In the genomic region with DNA sequence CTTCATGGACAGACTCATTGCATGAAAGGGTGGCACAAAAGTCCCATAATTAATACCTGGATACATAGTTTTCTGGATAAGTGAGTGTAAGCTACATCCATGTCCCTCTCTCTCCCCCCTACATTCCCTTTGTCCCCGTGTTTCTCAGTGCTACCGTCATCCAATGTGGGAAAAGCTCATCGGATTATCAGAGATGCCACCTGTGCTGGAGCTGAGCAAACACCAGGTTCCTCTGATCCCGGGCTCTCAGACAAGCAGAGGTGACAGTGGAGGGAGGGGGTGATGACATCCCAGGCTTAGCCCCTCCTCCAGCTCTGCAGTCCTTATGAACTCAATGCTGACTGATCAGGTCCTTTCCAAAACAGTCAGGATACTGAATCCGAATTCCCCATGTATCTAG, we compare ENCODE assay signal across 29 mouse cellular contexts. TPM values are rescaled to one million over a fixed set of nuclear protein-coding genes. Genes with fewer than 3 reads are reported as not detected.
"Had no signal": no experiment of that assay in that cellular context is flagged by ENCODE, and none has a peak within 500 bp of the region (broad histone marks: within the 10 kb centered on the region; RNA-seq: fewer than 3 reads in every experiment).

No protein-coding gene starts in this region.

- H3K4me2 ChIP-seq: liver, embryonic 11.5 days; liver, embryonic 13.5 days had no signal

- ATAC-seq: intestine, embryonic 15.5 days; intestine, postnatal 0 days had no signal

- H3K9me3 ChIP-seq: heart, embryonic 10.5 days; heart, embryonic 12.5 days; hindbrain, embryonic 15.5 days; intestine, embryonic 15.5 days; limb, embryonic 10.5 days; limb, embryonic 12.5 days; liver, embryonic 13.5 days had no signal

- DNase-seq: gastrocnemius, postnatal 14 days; gastrocnemius, postnatal 36 days; heart, adult 18-20 months; heart, postnatal 14 days; heart, postnatal 36 days; kidney, adult 18-20 months; kidney, adult 8-10 months; kidney, postnatal 10 days; kidney, postnatal 25 days; kidney, postnatal 4 days; liver; liver, embryonic 13.5 days had no signal

- H3K27ac ChIP-seq: heart, embryonic 10.5 days; hindbrain, postnatal 0 days; intestine, embryonic 15.5 days; layer of hippocampus, adult 2 months; limb, embryonic 10.5 days; limb, embryonic 12.5 days; liver, embryonic 13.5 days had no signal

- H3K36me3 ChIP-seq: heart, embryonic 10.5 days; heart, embryonic 12.5 days; hindbrain, embryonic 15.5 days; intestine, embryonic 15.5 days; limb, embryonic 10.5 days; limb, embryonic 12.5 days; liver, embryonic 13.5 days had no signal

- H3K4me1 ChIP-seq: intestine, embryonic 15.5 days; liver, embryonic 13.5 days had no signal

- H3K4me3 ChIP-seq: heart, embryonic 12.5 days; intestine, embryonic 15.5 days; layer of hippocampus, adult 2 months; limb, embryonic 12.5 days; liver, embryonic 13.5 days had no signal

- H3K9ac ChIP-seq: heart, embryonic 12.5 days; hindbrain, embryonic 15.5 days; intestine, embryonic 15.5 days; limb, embryonic 12.5 days; liver, embryonic 13.5 days had no signal

RNA-seq across cellular contexts. Expression of gene Cckbr, which starts 1.2 kb away (rescaled TPM):
- polyA plus RNA-seq: heart, embryonic 12.5 days; heart, embryonic 14.5 days; heart, embryonic 16.5 days; limb, embryonic 12.5 days; liver, embryonic 13.5 days had no signal

RNA-seq across cellular contexts. Expression of gene Cnga4, which starts 20.0 kb away (rescaled TPM):
- polyA plus RNA-seq: heart, embryonic 10.5 days; heart, embryonic 12.5 days; heart, embryonic 14.5 days; intestine, embryonic 15.5 days; intestine, postnatal 0 days; kidney, embryonic 14.5 days; kidney, embryonic 16.5 days; limb, embryonic 12.5 days; liver, embryonic 11.5 days; liver, embryonic 13.5 days had no signal

RNA-seq across cellular contexts. Expression of gene Gm5901, which starts 49.5 kb away (rescaled TPM):
- polyA plus RNA-seq: heart, embryonic 10.5 days; heart, embryonic 12.5 days; heart, embryonic 14.5 days; heart, embryonic 16.5 days; hindbrain, embryonic 11.5 days; hindbrain, embryonic 15.5 days; hindbrain, postnatal 0 days; intestine, embryonic 15.5 days; intestine, postnatal 0 days; kidney, embryonic 14.5 days; kidney, embryonic 16.5 days; limb, embryonic 10.5 days; limb, embryonic 12.5 days; limb, embryonic 14.5 days; liver, embryonic 11.5 days; liver, embryonic 13.5 days had no signal

RNA-seq across cellular contexts. Expression of gene Olfr692, which starts 56.3 kb away (rescaled TPM):
- polyA plus RNA-seq: gonadal fat pad, adult 2 months; heart, embryonic 10.5 days; heart, embryonic 12.5 days; heart, embryonic 14.5 days; heart, embryonic 16.5 days; hindbrain, embryonic 11.5 days; hindbrain, embryonic 15.5 days; hindbrain, postnatal 0 days; intestine, embryonic 15.5 days; intestine, postnatal 0 days; kidney, embryonic 14.5 days; kidney, embryonic 16.5 days; limb, embryonic 10.5 days; limb, embryonic 12.5 days; limb, embryonic 14.5 days; liver, embryonic 11.5 days; liver, embryonic 13.5 days had no signal
